Mouse (Mus musculus) MN1 (cell line): ENCODE data around the gene Tsc22d3.
A peak's percentile ranks its signal among the peaks of the same experiment; 100 is the strongest.

ENCODE experiments used
- DNase-seq: peaks from one replicate; pipeline ENCODE4 v3.0.0-alpha.2; 2016; ENCODE audit warnings: low spot score

Tsc22d3 gene

GRCm38 (mm10) chrX:140600410-140601109, at the start of gene Tsc22d3:
TSS of gene Tsc22d3 (minus strand) at chrX:140600659.
- peak; percentile 69 for DNase-seq

DNA sequence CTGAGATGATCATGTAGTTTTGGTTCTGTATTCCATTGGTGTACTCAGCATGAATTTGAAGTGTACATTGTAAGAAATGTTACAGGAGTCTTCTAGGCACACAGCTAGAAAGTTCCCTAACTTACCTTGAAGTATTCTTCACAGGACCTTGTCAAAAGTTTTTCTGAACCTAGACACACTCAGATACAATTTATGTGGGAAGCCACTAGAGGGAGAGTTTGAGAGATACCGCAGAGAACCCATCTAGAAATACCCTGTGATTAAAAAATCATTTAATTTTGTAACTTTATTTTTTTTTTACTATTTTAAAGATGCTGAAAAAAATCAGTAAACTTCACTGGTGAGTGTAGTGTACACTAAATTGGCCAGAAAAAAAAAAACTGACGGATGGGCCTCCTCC, 39.1 kb upstream of the Tsc22d3 start:
- no peak for DNase-seq

- DNase-seq = no peak
These were observed 37.6 kb upstream of the Tsc22d3 start for GRCm38 (mm10) chrX:140638028-140638427.

- DNase-seq = no peak
These were observed 24.6 kb upstream of the Tsc22d3 start for GRCm38 (mm10) chrX:140624875-140625594.

DNA sequence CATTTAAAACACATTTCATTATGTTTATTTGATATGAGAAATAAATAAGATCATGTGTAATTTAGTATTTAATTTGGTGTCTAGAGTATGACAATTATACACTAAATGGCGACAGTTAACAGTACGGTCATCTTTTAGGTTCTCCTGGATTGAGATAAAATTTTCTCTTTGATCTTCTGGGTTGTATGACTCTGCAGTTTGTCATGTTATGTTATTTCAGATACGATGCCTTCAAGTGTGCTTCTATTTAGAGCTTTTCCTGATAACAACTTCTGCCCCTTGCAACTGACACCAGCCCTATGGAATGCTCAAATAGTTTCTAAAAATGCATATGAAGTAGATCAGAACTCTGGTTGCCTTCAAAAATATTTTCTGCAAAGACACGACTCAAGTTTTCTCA, 9.5 kb upstream of the Tsc22d3 start:
- DNase-seq = no peak

- DNase-seq = no peak
These were observed 1.4 kb upstream of the Tsc22d3 start for GRCm38 (mm10) chrX:140601884-140602283.

DNA sequence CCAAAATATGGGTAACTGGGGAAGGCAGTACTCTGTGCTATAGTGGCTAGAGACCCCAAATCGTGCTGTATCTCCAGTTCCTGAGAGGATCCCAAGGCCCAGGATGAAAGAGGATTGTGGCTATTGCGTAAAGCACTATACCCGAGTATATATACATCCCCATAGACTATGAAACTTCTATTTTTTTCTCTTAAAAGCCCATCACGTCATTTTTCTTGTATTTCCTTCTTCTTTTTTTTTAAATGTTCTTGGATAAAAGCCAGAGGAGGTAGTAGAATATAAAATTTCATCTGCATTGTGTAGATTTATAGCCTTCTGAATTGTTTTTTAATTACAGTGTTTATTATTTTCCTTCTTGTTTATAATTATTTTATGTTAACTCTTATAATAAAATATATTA, 852 bp upstream of the Tsc22d3 start:
- no peak for DNase-seq

DNA sequence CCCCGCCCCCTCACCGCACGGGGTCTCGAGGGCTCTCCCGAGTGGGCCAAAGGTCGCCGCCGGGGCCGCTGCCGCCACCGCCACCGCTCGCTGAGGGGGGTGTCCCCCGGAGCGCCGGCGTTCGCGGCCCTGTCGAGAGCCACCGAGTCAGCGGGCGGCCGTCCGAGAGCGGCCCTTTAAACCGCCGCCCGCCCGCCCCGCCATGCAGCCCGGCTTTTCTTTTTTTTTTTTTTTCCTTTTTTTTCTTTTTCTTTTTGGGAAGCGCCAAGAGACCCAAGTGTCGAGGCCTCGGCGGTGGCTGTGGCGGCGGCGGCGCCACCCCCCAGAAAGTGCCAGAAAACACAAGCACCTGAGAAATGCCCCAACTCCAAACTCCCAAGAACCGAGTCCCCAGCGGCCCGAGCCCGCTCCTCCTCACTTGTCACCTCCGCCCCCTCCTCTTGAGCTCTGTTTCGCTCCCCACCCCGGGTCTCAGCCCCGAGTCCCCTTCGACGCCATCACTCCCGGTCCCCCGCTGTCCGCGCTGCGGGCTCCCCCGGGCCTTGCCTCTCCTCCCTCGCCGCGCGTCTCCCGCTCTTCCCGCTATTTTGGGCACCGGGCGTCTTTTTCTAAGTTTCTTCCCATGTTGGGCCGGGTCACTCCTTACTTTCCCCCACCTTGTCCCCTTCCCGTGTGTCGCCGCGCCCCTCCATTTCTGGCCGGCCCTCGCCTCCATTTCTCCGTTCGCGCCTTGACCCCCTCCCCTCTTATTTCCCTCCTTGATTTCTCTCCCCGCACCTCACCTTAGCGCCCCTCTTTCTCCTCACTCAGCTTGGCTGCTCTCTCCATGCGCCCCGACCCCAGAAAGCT, 674 bp downstream of the Tsc22d3 start:
- peak; percentile 14 for DNase-seq

DNA sequence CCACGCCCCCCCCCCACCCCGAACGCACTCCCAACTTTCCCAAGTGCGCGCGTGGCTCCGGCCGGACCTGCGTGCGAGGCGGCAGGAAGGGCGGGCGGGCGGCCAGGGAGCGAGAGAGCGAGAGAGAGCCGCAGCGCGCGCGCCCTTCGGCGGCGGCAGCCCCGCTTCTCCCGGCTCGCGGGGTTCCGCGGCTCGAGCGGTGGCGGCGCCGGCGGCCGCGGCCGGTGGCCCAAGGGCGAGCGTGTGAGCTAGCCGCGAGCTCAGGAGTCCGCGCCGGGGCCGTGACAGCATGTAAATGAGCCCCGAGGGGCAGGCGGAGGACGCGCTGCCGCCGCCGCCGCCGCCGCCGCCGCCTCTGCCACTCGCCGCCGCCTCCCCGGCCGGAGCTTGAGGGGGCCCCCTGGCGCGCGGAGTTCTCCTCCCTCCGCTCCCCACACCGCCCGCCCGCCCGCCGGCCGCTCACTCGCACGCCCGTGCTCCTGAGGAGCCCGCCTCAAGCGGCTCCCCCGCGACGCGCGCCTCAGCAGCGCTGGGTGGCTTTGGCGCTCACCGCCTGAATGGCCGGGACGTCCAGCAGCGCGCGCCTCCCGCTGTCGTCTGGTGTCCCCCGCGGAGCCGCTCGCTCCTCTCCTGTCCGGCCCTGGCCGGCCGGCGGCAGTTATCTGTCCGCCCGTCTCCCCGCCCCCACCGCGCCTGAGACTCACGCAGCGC, 1.5 kb downstream of the Tsc22d3 start:
- DNase-seq = peak; percentile 65

DNA sequence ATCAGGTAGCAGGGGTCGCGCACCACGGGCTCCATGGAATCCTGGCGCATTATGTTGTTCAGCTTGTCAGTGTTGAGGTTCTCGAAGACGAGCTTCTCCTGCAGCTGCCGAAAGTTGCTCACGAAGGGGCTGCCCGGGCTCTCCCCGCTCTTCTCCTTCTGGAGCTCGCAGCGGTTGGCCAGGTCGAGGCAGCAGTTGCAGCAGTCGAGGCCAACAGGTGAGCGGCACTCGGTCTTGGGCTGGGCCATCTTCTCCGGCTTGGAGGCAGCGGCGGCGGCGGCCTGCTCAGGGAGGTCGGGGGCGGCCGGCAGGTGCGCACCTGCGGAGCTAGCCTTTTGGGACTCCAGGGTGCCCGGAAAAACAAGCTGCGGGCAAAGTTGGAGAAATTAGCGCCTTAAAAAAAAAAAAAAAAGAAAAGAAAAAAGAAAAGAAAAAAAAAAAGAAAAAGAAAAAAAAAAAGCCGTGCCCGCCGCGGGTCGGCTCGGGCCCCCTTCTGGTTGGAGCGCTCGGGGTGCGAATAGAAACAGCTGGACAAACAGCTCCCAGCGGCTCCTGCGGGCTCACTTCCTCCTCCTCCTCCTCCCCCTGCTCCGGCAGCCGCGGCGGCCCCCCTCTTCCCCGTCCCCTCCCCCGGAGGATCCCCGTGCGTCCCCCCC, 2.1 kb downstream of the Tsc22d3 start:
- peak; percentile 19 for DNase-seq

GRCm38 (mm10) chrX:140591176-140591575, 9.3 kb downstream of the Tsc22d3 start:
- DNase-seq = no peak

DNA sequence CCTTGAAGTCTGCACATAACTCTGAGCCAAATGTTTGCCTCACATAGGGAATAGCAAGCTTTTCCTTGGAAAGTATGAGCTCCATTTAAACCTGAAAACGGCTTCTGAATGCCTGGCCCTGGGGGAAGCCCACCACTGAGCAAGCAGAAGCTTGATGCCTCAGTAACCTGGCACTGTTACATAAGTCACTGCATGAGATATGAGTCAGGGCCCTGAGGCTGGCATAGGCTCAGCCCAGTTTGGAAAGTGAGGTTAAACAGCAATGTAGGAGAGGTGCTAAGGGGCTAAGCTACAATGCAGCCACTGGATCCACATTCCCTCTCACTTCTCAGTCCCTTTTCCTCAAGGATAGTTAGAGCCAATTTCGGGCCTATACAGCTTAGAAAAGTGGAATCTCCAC, 10.3 kb downstream of the Tsc22d3 start:
- DNase-seq = no peak

DNA sequence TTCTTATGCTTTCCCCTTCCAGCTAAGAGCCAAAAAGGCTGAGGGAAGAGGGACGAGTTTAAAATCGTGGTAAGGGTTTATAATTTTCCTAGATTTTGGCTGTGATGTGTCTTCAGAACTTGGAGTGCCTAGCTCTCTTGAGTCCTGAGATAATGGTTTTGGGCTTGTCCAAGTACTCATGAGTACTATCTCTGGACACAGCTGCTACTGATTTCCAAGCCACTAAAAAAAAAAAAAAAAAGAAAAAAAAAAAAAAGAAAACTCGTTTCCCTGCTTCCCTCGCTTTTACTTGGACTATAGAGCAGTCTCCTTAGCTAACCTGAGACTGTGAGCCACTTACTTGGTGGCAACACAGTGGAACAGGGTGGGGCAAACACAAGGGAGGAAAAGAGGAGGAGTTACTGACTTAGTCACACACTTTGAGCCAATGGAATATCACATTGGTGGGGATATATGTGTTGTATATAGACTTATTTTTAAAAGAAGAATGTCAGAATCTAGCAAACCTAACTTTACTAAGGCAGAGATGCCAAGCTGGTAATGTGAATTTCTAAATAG, 11.2 kb downstream of the Tsc22d3 start:
- DNase-seq = no peak

GRCm38 (mm10) chrX:140588534-140588933, 11.9 kb downstream of the Tsc22d3 start:
- DNase-seq = no peak

DNA sequence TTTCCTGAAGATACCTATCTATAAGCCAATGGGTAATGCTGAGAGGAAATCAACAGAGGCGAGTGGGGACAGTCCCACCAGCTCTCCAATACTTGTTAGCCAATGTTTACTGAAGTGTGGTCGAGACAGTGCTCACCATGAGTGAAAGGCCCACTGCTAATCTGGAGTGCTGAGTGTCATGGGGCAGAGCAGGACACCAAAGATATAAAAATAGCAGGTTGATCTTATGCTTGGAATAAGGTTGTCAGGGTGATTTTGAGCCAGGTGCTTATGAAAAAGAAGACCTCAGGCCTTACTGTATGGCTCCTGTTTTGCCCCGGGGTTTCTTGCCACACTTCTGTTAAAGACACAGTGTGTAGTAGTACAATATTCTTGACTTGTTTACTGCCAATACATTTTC, 20.0 kb downstream of the Tsc22d3 start:
- no peak for DNase-seq

DNA sequence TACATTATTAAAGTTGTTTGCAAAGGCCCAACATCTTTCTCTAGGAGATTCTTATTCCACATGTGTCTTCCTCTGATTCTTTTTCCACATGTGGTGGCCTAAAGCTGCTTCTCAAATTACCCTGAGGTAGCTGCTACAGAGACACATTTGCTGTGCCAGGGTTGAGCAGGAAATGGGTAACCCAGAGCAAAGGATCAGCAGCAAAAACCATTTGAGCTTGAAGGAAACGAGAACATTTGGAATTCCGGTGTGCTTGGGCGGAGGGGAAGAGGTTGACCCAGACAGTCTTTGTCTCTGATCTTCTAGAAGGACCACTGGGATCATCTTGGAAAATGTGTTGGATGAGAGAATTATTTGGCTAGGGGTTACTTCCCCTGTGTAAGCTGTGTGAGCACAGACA, 24.8 kb downstream of the Tsc22d3 start:
- DNase-seq = no peak

- DNase-seq = no peak
These were observed 25.3 kb downstream of the Tsc22d3 start for GRCm38 (mm10) chrX:140575200-140575599.

DNA sequence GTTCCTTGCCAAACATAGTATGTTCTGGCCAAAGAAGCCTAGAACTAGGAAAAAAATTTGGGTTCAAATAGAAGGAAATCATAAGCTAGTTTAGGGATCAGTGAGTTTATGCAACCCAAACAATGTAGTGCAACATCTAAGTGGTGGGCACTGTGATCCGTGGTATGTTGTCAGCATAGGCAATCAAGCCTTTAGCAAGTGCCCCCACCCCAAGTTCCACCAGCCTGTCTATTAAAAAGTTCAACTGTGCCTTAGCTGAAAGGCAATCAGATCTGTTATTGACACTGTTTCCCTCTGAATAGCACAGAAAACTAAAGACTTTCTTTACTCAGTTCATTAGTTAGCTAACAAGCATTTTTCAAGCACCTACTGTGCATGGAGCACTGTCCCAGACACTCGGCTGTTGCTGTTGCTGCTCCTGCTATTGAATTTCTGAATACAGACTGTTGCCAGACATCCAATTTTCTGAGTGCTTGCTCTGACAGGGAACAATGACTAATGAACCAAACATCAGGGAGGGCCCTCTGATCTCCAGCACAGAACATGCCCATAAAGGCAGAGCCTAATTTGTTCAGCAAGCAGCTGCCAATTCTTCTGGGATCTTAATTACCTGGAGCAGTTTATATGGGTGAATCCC, 27.6 kb downstream of the Tsc22d3 start:
- DNase-seq = peak; percentile 22

DNA sequence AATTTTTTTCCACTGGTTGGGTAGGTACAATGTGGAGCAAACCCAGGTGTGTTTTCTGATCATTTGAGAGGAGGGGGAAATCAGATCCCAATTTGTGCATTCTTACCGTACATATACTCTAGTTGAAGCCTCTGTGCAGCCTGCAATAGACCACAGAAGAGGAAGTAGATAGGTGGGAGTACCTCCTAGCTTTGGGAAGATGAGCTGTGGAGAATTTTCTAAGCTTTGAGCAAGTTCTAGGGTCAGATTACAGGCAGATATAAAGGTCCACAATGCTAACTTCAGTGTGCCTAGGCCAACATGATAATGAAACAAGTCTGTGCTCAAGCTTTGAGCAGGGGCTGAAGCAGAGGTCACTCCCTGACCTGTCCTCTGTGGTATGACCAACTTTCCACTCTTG, 30.9 kb downstream of the Tsc22d3 start:
- DNase-seq = no peak

DNA sequence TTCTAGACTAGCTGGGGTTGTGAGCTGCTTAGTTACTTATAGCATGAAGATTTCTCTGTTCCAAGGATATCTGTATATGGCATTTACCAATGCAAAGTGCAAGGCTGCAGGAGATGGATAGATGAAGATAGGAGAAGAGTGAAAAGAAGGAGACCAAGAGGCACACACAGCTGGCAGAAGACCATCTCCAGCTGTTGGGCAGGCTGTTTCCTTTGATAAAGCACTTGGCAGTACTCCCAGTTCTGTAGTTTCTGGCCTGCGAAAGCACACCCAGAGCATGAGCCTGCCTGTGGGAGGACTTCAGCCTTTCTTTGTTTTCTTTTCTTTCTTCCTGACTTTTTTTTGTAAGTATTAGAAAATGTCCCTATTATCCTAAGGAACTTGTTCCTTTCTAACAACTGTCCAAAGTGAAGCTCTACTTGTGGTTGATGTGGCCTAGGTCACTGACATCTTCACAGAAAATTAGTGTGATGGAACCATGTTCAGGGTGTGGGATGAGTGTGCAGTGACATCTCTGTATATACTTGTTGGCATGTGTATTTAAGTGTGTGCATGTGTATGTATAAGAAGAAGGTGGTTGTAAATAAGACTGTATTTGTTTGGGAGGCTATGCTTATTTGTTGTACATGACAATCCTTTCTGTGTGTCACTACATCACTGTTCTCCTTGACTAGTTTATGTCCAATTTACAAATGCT, 32.6 kb downstream of the Tsc22d3 start:
- peak; percentile 25 for DNase-seq
